Mouse (Mus musculus) T-helper 2 cell (primary cell): ENCODE data around the gene Tusc2.
"Not testable (repeated sequence)": the region's sequence is repeated elsewhere in the genome, so short reads cannot be mapped to it uniquely, and the experiment has no call there.

ENCODE experiments used
- in situ Hi-C: fragments of 300-600 bp; cut with MboI, MseI; formaldehyde crosslinking; loops from one replicate; pipeline ENCODE4 v1.15.1; 2025; ENCODE audit warnings: high pct_unique_total_duplicates

Gene Tusc2

GRCm38 (mm10) chr9:107544196-107544700 lies 18.8 kb upstream of the Tusc2 start:
- in situ Hi-C loops: loop anchor here (10.0 to 25.0 kb wide), 2 partner anchors 1099 to 1518 kb away; partner anchors contain the start of genes Abhd14a, Abhd14b, Atrip and Trex1

GRCm38 (mm10) chr9:107544729-107545128 lies 18.3 kb upstream of the Tusc2 start:
- in situ Hi-C loops: loop anchor here (10.0 to 25.0 kb wide), 2 partner anchors 1100 to 1518 kb away; partner anchors contain the start of genes Abhd14a, Abhd14b, Atrip and Trex1

DNA sequence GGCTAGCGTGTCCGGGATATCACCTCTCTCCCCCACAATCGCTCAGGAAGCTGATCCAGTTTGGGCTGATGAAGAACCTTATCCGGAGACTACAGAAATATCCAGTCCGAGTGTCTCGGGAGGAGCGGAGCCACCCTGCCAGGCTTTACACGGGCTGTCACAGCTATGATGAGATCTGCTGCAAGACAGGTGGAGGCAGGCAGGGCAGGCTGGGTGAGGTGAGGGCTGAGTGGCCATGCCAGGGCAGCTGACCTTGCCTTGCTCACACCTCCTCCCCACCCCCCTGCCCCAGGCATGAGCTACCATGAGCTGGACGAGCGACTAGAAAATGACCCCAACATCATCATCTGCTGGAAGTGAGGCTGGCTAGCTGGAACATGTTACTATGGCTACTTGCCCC lies 17.9 kb upstream of the Tusc2 start:
- in situ Hi-C loops: loop anchor here (10.0 to 25.0 kb wide), 2 partner anchors 1100 to 1517 kb away; partner anchors contain the start of genes Abhd14a, Abhd14b, Atrip and Trex1

DNA sequence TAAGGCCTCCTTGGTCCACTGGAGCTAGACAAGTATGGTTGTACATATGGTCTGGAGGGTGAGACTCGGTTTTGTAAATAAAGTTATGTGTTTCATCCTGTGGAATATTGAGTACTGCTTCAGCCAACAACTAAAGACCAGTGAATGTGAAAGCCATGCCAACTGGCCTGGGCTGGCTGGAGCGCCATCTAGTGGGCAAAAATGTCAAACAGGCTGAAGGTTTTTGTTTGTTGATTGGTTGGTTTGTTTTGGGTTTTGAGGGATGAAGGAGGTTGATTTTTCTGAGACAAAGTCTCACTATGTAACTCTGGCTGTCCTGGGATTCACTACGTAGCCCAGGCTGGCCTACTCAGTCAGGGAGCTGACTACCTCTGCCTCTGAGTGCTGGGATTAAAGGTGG lies 17.5 kb upstream of the Tusc2 start:
- in situ Hi-C loops: loop anchor here (10.0 to 25.0 kb wide), 2 partner anchors 1101 to 1517 kb away; partner anchors contain the start of genes Abhd14a, Abhd14b, Atrip and Trex1

- in situ Hi-C loops: loop anchor here (10.0 to 25.0 kb wide), 2 partner anchors 1102 to 1515 kb away; partner anchors contain the start of genes Abhd14a, Abhd14b, Atrip and Trex1
Observed at GRCm38 (mm10) chr9:107547026-107547425, 16.0 kb upstream of the Tusc2 start, which contains the start of gene Zmynd10. Gene Zmynd10 (plus strand): TSS chr9:107547298.

- in situ Hi-C loops: loop anchor here (10.0 to 25.0 kb wide), 2 partner anchors 1103 to 1514 kb away; partner anchors contain the start of genes Abhd14a, Abhd14b, Atrip and Trex1
Observed at GRCm38 (mm10) chr9:107547957-107548356, 15.1 kb upstream of the Tusc2 start.

GRCm38 (mm10) chr9:107548820-107549219 lies 14.2 kb upstream of the Tusc2 start:
- in situ Hi-C loops: loop anchor here (10.0 to 25.0 kb wide), 2 partner anchors 1104 to 1513 kb away; partner anchors contain the start of genes Abhd14a, Abhd14b, Atrip and Trex1

DNA sequence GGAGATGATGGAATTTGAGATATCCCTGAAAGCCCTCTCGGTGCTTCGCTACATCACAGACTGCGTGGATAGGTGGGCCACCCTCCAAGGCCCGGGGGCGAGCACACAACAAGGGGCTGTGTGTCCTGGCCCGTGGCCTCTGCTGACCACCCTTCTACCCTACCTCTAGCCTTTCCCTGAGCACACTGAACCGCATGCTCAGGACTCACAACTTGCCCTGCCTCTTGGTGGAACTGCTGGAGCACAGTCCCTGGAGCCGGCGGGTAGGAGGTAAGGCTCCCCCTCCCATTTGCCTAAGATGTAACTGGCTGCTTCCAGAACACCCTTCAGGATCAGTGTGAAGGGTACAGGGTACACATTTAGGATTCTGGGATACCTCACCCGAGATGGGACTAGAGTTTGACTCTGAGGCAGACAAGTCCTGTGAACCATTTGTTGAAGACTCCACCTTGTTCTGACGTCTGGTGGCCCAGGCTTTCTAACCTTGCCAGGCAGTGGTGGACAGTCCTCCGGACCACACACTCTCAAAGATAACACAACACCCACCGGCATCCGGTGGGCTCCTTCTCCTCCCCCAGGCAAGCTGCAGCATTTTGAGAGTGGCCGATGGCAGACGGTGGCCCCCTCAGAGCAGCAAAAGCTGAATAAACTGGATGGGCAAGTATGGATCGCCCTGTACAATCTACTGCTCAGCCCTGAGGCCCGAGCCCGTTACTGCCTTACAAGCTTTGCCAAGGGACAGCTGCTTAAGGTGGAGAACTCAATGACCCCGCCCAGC lies 13.6 kb upstream of the Tusc2 start:
- in situ Hi-C loops: loop anchor here (10.0 to 25.0 kb wide), 2 partner anchors 1105 to 1513 kb away; partner anchors contain the start of genes Abhd14a, Abhd14b, Atrip and Trex1

DNA sequence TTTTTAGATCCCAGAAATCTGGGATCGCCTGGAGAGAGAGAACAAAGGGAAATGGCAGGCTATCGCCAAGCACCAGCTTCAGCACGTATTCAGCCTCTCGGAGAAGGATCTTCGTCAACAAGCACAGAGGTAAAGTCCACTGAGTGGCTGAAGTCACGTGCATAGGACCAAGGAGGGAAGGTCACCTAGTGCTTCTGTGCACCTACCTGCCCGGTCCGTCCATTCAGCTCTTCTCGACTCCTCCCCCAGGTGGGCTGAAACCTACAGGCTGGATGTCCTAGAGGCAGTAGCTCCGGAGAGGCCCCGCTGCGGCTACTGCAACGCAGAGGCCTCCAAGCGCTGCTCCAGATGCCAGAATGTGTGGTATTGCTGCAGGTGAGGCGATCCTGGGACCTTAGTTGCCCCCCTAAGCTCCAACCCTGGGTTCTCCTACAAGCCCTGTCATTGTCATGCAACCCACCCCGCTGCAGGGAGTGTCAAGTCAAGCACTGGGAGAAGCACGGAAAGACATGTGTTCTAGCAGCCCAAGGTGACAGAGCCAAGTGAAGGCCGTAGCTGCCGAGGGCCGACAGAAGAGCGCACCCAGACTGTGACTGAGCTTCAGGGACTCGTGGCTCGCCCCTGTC lies 12.5 kb upstream of the Tusc2 start:
- in situ Hi-C loops: no loop called here

DNA sequence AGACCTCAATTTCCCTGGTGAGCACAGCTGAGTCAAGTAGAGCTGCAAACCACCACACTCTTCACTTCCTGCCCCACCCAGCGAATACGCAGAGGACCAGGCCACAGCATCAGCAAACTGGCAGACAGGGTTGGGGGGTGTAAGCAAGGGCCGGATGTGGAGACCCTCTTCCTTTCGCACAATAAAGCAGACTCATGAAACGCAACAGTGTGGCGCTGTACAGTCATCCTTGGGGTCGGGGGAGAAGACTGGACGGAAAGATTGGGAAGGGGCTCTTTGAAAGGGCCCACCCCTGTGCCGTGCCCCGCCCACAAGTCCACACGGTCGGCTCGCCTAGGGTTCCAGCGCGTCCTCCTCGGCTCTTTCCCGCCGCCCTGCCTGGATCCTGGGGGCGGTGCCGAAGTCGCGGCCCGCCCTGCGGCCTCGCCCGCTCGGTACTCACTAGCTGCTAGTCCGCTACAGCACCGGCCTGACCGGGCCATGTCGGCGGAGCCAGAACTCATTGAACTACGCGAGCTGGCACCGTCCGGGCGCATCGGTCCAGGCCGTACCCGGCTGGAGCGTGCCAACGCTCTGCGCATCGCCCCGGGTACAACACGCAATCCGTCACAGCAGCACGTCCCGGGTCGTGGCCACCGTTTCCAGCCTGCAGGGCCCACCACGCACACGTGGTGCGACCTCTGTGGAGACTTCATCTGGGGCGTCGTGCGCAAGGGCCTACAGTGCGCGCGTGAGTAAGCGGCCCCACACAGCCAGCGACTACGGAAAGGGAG lies 11.8 kb upstream of the Tusc2 start, which contains the start of gene Rassf1:
Rassf1 (plus strand) TSS at position 439 of the 773 bp plus-strand sequence.
- in situ Hi-C loops: no loop called here

GRCm38 (mm10) chr9:107551890-107552355 lies 11.1 kb upstream of the Tusc2 start:
- in situ Hi-C loops: no loop called here

DNA sequence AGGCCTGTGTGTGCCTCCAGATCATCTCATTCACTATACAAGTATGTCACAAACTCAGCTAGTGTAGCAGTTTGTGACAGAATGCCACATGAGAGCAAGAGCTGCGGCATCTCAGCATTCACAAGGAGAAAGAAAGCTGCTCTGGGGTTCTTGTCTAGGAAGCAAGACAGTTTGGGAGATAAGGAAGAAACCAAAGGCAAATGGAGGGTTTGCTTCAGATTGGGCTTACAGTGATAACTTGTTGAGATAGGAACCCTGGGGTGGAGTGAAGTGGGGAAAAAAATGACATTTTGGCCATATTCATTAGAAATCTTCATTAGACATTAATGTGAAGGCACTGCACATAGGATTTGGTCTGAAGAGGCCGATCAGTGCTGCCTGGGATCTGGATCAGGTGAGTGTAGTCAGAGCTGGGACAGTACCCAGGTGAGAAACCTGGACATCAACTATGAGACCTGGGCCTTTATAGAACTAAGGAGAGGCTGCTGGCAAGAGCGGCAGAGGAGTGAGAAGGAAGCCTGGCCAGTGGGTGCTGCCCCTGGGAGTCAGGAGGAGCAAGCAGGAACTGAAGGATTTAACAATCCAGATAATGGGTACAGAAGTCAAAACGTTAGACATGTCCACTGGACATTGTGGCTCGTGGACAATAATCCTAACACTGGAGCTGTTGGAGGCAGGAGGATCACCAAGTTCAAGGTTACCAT lies 10.2 kb upstream of the Tusc2 start:
- in situ Hi-C loops: no loop called here

GRCm38 (mm10) chr9:107553541-107554318 lies 9.3 kb upstream of the Tusc2 start:
- in situ Hi-C loops: no loop called here

GRCm38 (mm10) chr9:107554319-107554825 lies 8.7 kb upstream of the Tusc2 start:
- in situ Hi-C loops: no loop called here

GRCm38 (mm10) chr9:107555031-107555457 lies 8.0 kb upstream of the Tusc2 start:
- in situ Hi-C loops: no loop called here

DNA sequence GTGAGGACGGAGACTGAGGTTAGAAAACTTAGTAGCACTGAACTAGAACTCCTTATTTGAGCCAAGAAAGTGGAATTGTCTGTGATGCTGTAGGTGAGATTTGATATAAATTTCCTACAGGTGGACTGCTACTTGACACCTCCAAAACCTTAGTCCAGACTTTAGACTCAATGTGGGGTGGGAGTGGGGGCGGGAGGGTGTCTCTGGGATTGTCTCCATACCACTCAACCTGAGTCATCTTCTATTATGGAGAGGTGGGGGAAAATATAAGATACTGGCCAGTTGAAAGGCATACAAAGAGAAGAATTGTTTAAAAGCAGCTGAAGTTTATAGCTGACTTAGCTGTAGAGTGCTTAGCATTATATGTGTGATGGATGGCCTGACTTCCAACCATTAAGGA lies 7.4 kb upstream of the Tusc2 start:
- in situ Hi-C loops: no loop called here

GRCm38 (mm10) chr9:107556346-107556745 lies 6.7 kb upstream of the Tusc2 start:
- in situ Hi-C loops: no loop called here

DNA sequence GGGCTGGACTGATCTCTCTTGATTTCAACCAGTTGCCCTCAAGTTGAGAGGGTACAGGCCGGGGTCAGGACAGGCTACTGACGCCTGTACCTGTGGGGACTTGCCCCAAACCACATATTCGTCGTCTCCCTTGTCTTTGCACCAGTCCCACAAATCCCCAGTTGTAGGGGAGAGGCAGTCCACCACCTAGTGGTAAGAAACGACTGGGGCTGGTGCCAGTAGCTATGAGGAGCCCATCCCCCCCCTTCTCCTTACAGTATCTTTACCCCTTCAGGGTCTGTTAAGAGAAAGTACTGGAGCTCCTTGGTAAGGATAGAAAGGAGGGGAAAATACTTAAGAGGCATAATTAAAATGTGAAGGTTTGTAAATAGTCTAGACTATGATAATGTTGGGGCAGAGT lies 2.5 kb downstream of the Tusc2 start:
- in situ Hi-C loops: not testable (repeated sequence)

- in situ Hi-C loops: no loop called here
Observed at GRCm38 (mm10) chr9:107566041-107566709, 3.1 kb downstream of the Tusc2 start.
